Mouse (Mus musculus) cerebellum, postnatal 4 days (tissue): ENCODE measurements around the gene Psmb2.

ENCODE experiments used
- DNase-seq, 2 experiments: peaks; one replicate each; pipeline ENCODE4 v3.0.0; 2022; ENCODE audit warnings: low spot score in 2 of 2, mixed read lengths in 1 of 2

The Psmb2 gene

DNA sequence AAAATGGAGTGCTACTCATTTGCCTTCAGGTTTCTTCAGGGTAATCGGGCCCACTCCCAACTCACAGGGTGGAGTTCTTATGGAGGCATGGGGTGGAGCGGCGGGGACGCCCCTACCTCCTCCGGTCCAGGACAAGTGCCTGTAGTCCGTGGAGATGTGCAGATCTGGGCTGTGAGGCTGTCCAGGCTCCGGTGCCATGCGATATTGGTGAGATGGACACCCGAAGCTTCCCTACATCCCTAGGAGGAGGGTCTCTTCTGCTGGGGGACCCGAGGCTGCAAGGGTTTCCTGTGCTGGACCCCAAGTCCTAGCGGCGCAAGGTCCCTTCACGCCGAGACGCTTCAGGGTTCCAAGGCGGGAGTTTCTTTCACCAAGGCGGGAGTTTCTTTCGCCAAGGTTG lies 54.7 kb downstream of the Psmb2 start:
- no peak for DNase-seq

DNA sequence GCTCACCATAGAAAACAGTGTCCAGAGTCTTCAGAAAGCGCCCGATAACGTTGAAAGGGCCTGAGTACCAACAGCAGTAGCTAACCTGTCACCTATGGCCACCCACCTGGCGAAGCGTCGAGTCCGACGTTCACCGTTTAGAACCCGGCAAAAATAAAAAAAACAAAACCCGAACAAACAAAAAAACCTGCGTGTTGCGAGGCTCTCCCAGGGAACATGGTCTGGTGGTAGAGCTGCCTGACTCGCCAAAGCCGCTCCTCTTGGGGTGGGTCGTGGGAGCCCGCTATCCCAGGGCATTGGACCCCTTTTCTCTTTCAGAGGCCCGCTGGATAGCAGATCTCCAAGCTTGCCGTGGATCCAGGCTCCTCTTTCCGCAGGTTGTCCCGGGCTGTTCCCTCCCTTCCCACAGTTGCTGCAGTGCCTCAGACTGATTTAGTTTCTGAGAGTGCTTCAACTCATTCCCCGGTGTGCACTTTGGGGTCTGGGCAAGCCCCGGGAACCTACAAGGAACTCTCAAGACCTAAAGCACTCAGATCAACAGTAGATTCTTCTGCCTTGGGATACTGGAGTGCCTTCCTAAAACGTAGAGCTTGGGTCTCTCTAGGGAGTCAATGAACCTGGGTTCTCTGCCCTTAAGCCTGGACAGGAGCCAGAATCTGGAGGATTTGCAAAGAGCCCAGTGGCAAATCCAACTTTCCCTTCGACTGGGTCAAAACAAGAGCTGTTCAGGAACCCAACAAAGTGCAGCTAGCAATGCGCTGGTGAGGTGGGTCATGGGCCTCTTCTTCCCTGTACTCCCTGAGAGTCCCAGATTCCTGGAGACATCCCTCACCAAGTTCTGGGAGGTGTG lies 55.3 kb downstream of the Psmb2 start:
- DNase-seq, result no peak

DNA sequence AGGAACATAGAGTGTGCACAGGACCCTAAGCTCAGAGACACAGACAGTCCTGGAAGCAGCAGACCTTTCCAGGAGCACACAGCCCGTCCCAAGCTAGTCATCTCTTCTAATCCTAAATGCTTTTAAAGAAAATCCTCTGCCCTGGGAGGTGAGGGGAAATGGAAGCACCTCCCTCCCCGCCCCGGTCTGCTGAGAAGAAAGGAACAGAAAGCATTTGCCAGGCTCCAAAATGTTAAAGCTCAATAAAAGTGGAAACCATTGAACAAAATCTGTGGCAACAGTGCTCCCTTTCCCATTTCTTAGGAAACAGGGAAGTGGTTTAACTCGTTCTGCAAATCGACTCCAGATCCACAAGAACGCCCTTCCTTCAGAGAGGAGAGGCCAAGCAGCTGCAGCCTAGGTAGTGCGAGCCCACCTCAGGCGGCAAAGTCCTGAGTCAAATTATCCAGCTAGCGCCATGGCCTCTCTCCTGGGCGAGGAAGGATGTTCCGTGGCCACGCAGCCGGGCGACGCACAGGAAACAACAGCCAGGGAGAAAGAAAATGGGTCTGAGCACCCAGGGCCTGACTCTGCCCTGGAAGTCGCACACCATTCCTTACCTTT lies 56.7 kb downstream of the Psmb2 start:
- no peak for DNase-seq

DNA sequence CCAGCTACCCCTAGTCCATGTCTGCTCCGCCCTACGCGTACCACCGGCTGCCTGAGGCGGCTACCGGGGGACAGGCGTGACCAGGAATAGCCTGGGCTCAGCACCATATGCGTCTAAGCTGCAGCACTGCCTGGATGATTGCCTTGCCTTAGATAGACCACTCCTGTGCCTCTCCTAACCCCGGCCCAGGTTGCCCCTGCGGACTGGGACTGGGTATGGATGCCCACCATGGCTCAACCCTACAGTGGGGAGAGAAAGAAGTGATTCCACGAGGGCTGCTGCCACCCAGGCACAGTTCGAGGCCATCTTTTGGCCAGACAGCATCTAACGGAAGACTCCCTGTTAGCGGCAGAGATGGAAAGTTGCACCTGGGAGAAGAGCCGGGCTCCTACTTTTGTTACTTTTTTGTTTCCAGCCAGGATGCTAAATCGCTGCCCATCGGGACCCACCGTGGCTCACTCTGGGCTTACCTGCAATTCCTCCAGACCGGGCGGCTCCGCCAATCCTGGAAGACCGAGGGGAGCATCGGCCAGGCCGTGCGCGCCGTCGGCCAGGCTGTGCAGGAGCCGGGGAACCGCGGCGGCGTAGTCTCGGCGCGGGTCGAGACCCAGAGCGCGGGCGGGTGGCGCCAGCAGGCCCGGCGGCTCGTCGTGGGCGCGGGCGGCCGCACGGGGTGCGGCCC lies 57.4 kb downstream of the Psmb2 start:
- DNase-seq, result no peak

DNA sequence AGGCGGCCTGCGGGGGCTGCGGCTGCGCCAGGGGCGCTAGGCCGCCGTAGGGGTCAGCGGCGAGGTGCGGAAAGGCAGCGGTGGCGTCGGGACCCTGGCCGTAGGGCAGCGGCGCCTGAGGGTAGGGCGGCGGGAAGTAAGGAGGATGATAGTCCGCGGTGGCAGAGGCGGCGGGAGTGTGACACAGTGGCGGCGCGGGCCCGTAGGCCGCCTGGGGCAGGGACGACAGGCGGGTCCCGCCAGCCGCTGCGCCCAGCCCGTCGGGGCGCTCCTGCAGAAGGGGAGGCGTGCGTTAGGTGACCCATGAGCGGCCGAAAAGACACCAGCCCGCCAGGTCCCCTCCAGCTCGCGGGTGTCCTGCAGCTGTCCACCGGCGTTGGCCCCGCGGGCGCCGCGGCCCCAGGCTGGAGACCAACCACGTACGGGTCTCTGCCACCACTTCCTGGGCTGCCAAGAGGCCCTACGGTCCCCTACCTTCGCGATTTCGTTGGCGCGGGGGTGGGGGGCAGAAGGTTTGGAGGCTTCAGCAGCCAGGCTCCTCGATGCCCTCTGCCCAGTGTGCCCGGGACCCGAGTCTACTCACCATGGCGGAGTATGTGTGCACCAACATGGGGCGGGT lies 58.1 kb downstream of the Psmb2 start:
- no peak for DNase-seq

DNA sequence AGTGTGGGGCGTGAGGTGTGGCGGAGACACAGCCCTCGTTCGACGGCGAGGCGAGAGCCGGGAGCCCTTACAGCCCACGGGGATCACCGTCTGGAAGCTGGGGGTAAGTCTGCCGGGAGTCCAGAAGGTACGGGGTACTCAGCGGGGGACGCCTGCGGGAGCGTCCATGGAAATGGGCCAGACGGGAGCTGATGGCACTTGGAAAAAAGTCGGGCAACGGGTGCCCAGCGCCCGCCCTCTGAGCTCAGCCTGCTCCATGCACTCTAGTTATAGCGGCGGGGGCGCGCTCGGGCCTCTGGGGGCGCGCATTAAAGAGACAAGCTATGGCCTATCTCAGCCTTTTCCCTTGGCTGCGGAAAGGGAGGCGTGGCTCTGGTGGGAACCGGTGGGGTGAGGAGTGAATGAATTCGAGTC lies 58.6 kb downstream of the Psmb2 start, which contains the start of gene Tfap2e:
Tfap2e (minus strand) TSS at position 240 of the 414 bp plus-strand sequence.
- peak in 1 of 2 experiments; percentile 31 for DNase-seq

DNA sequence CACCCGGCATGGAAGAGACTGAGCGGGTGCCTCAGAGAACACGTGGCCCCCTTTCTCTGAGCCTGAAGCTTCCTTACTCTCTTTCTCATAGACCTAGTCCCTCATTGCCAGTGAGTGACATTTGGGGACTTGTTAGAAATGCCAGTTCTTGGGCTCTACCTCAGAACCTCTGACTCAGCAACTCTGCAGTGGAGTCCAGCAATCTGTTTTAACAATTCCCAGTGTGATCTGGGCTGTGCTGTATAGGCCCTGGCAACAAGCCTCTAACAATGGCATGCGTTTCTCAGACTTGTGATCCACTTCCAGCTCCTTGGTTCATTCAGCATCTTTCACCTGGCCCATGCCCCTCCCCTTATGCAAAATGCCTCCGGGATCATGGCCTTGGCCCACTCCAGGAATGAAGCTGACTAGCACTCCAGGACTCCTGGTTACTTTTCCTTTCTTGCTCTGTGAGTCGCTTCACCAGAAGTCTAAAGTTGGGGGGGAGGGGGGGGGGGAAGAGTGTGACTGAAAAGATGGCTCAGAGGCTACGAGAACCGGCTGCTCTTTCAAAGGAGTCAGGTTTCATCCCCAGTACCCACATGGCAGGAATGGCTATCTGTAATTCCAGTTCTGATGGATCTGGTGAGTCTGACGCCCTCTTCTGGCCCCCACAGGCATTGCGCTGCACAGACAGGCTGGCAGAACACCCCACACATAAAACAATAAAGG lies 62.7 kb downstream of the Psmb2 start:
- no peak for DNase-seq

DNA sequence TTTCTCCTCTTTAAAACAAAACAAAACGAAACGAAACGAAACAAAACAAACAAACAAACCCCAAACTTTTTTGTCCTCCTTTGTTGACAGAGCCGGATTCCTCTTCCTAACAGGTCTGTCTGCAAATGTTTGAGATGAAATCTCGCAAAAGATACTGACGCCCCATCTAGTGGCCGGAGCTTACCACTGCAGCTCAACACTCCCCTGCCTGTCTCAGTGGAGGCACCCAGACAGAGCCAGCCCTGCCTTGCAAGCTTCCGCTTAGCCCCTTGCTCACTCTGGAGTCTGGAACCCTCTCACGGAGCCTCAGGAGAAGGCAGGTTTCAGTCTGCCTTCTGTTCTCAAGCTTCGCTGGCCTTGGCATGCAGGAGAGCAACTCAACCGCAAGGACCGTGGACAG lies 64.0 kb downstream of the Psmb2 start:
- DNase-seq, result peak; percentile 82 to 84

DNA sequence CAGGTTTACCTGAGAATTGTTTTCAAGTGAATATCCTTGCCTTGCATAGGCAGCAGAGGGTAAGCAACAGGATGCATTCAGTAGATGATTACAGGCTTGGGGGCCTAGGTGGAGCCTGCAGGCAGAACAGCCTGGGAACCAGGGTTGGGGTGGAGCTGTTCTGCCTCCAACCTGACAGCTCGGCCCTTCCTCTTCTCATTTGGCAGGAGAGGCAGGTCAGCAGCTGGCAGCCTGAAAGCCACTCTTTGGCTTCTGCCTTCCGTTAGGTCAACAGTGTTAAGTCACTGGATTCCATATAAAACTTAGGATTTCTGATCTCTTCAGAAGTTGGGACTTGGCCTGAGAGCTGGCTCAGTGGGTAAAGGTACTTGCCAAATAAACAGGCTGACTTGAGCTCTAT lies 65.5 kb downstream of the Psmb2 start:
- DNase-seq, result no peak

DNA sequence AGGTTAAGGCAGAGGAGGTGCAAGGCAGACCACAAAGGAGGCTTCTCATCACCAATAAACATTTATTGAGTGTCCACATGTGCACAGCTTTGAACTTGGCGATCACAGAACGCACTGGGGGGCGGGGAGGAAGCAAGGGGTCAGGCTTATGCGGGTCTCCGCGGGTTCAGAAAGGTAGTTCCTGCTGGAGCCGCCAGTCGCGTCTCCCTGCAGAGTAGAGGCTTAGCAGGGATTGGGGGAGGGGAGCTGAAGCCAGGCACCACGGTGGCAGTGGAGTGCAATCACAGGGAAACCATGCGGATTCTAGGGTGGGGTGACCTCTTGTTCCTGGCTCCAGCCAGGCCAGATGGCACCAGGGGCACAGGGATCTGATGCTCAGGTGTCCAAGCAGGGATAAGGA lies 66.3 kb downstream of the Psmb2 start:
- DNase-seq, result no peak

DNA sequence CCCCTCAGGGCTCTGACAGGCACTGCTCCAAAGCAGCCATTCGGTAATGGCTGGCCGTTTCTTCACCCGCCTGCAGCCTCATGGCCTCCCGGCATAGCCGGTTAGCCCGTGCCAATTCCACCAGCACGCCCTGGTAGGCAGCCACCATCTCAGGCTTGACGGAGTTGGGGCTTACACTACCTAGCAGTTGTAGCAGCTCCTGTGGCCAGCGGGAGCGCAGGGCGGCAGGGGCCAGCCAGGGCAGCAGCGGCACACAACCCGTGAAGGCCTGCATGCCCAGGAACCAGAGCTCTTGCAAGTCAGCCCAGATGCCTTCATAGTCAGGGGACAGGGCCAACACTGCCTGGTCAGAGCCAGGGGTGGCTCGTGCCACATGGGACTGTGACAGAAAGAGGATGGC lies 67.4 kb downstream of the Psmb2 start:
- DNase-seq, result no peak

DNA sequence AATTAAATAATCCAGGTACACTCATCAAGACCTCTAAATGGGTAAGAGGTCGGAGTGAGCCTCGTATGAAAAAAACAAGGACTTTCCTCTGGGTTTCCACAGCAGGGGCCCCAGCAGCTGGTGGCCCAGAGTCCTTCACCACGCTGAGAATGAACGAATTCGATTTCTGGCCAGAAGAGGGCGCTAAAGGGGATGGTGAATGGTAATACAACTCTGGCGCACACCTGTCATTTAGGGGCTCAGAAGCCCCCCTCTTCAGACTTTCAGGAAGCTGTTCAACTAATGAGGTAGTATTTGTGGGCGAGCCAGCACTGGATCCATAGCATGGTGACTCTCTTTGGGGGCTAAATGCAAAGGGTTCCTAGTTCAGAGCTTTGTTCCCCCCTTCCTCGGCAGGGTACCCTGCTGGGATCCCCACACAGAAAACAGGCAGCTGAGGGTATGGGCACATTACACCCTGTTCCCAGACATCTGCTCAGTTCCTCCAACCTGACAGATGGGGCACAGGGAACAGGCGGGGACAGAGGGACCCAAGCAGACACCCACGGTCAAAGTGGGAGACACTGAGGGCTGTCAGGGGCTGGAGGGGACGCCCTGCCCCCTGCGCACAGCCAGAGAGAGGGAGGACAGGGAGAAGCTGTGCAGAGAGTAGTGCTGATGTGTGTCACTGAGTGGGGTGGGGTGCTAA lies 68.2 kb downstream of the Psmb2 start:
- peak in 1 of 2 experiments; percentile 68 for DNase-seq

DNA sequence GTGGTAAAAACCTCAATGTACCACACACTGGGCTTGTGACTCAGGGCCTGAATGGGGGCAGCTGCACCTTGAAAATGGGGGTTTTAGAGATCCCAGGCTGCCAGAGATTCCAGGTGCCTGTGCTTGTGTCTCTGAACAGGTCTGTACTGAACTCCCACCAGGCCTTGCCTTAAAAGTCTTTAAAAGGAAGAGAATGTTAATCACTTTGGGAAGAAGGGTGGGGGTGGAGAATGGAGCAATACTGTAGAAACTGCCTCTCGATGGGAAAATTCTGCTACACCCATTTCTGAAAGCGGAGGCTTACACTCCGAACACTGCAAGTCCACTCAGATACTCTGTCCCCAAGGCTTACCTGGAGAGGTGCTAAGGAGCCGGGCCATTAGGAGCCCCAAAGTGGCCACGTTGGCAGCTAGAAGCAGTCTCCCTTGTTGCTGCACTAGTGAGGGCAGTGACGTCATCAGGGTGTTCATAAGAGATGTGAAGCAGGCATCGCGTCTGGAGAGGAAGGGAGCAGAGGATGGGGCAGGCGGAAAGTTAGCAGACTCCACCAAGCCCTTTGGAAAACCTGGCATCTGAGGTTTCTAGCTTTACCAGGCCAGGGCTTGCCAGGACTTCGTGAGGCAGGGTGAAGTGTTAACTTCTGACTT lies 68.9 kb downstream of the Psmb2 start:
- DNase-seq, result no peak

DNA sequence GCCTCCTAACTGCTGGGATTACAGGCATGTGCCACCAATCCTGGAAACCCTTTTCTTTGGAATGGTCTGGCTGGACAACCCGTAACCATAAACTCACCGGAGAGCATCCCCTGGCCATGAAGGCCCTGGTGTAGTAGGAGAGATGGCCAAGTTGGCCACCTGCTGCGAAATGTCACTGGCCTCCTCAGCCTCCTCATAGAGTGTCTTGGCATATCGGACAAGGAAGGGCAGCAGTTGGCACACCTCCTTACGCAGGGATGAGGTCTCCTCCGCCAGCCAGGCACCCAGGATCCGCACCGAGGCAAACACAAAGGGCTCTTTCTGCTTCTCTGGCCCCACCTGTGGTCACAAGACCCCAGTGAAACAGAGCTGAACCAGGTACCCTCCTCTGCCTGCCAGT lies 71.0 kb downstream of the Psmb2 start:
- no peak for DNase-seq

DNA sequence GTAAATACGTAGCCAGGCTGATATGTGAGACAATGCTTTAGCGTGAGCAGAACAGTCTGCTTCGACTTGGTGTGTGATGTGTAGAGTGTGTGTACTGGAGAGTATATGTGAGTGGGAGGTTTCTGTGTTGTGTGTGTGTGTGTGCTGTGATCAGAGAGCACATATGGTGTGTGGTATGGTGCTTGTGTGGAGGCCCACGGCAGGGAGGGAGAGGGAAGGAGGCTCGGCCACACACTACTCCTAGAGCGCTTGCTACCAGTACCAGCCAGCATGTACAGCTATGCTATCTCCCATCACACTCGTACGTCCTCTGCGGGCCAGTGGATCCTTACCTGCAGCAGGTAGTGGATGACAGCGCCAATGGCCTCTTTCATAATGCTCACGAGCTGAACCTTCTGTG lies 72.1 kb downstream of the Psmb2 start:
- DNase-seq, result no peak

DNA sequence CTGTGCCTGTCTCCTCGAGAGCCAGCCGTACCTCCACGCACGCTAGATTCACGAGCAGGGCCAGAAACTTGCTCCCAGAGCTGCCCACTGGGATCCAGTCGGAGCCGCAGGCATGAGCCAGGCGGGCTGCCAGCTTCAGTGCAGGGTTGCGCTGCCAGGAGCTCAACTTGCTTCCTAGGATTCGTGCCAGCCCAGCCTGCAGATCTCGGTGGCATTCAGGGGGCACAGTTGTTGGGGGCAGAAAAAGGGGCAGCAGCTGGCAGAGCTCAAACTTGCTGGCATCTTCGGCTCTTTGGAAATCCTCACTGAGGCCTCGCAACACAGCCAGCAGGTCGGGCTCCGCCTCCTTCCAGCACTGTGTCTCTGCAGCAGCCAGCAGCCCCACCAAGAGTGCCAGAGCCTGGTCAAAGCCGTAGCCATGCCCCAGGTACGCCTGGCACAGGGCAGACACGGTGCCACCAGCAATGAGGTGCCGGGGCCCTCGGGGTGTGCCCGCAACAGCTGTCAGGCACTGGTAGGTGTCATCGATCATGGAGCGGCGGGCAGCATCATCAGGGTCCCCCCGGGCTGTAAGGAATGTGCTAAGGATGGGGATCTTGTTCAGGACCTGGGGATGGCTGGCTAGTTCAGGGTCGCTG lies 72.7 kb downstream of the Psmb2 start:
- peak; percentile 66 to 86 for DNase-seq

DNA sequence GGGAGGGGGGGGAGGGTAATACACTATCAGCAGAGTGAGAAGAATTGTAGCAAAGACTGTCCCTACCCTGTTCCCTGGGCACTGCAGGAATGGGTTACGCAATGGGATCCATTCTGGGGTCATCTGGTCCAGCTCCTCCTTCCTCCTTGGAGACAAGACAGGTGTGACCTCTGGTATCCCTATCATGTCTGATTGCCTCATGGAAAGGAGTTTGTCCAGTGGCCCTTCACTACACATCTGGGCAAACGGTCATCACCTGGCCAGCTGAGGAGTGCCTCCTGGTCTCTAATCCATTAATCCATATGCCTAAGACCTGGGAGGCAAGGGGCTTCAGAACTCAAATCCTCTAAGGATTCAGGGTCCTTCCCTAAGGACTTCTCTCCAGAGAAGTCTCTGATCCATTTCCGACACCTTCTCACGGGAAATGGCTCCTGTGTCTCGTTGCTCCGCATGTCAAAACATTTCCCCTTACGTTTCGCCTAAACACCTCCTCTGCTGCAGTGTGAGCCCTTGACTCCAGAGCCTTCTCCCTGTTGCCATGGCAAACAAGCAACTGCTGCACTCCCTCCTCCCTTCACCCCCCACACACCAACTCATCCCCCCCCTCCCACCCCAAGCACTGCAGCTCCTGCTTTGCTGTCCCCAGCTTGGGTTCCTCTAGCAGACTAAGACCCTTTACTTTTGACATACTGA lies 73.6 kb downstream of the Psmb2 start:
- no peak for DNase-seq

DNA sequence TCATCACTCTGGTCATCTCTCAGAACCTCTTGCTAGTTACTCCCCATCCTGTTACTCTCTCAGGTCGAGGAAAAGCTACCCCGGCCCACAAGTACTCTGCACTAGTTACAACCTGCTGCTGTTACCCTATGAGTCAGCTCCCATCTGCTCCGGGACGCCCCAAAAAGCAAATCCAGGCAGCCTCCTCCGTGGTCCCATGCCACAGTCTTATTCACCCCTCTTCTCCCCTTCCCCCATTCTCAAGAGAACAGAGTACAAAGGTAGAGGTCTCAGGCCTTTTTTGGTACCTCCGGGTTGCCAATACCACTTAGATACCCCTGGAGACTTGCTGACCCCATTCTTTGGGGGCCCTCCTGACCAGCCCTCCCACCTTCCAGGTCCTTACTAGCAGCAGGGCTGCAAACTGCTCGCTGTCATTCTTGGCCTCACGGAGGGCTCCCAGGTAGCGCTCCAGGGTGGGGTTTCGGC lies 74.2 kb downstream of the Psmb2 start:
- DNase-seq, result no peak

DNA sequence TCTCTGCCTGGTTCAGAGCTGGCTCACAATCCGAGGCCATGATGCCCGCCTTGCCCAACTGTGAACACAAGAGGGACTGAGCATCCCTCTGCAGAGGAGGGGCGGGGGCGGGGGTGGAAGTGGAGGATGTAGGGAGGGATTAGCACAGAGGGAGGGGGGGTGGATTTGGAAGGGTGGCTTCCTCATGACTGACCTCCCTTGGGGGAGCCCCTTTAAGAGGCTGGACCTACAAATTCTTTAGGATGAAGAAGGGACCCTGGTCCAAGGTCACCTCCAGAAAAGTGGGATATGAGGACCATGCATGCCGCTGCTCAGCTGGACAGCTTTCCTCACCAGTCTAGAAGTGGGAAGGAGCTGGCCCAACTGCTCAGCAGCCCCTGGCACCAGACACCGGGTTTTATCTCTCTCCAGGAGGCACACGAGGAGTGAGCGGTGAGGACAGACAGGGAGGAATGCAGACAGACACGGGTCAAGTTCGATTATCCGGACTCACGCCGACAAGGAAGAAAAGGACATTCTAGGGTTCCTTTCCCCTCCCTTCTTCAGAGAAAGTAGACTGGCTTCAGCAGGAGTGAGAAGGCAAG lies 74.7 kb downstream of the Psmb2 start:
- DNase-seq, result no peak
